Mouse (Mus musculus) frontal cortex, postnatal 10 days (tissue): ENCODE data around the gene Csnk2b.

Experiments
- DNase-seq, 2 experiments: peaks; one replicate each; pipeline ENCODE4 v3.0.0; 2022; ENCODE audit warnings: low spot score in 2 of 2, mixed read lengths in 1 of 2

Csnk2b gene

GRCm38 (mm10) chr17:35121871-35122303 is at the start of gene Csnk2b:
TSS of gene Csnk2b (minus strand) at chr17:35122053.
- peak; percentile 57 to 71 for DNase-seq

GRCm38 (mm10) chr17:35168541-35169207 is 46.8 kb upstream of the Csnk2b start:
- no peak for DNase-seq

- no peak for DNase-seq
Measured at GRCm38 (mm10) chr17:35167794-35168193, 45.9 kb upstream of the Csnk2b start.

GRCm38 (mm10) chr17:35166352-35167035 is 44.6 kb upstream of the Csnk2b start:
- DNase-seq: peak; percentile 61 to 67

- no peak for DNase-seq
Measured at GRCm38 (mm10) chr17:35165451-35166155, 43.8 kb upstream of the Csnk2b start.

GRCm38 (mm10) chr17:35164568-35165450 is 43.0 kb upstream of the Csnk2b start, which contains the start of gene Prrc2a:
TSS of gene Prrc2a (minus strand) at chr17:35164897.
- DNase-seq: peak; percentile 98 to 99

GRCm38 (mm10) chr17:35164218-35164567 is 42.3 kb upstream of the Csnk2b start:
- DNase-seq: peak in 1 of 2 experiments; percentile 43

- no peak for DNase-seq
Measured at GRCm38 (mm10) chr17:35163326-35164081, 41.7 kb upstream of the Csnk2b start.

- DNase-seq: no peak
Measured at GRCm38 (mm10) chr17:35162730-35163129, 40.9 kb upstream of the Csnk2b start.

GRCm38 (mm10) chr17:35162121-35162520 is 40.3 kb upstream of the Csnk2b start:
- no peak for DNase-seq

- no peak for DNase-seq
Measured at GRCm38 (mm10) chr17:35161421-35161820, 39.6 kb upstream of the Csnk2b start.

GRCm38 (mm10) chr17:35159638-35160037 is 37.8 kb upstream of the Csnk2b start:
- no peak for DNase-seq

- DNase-seq: no peak
Measured at GRCm38 (mm10) chr17:35158850-35159593, 37.2 kb upstream of the Csnk2b start.

- no peak for DNase-seq
Measured at GRCm38 (mm10) chr17:35157661-35158175, 35.9 kb upstream of the Csnk2b start.

GRCm38 (mm10) chr17:35157254-35157653 is 35.4 kb upstream of the Csnk2b start:
- DNase-seq: no peak

GRCm38 (mm10) chr17:35156461-35157200 is 34.8 kb upstream of the Csnk2b start:
- DNase-seq: no peak

GRCm38 (mm10) chr17:35155451-35155850 is 33.6 kb upstream of the Csnk2b start:
- DNase-seq: no peak

GRCm38 (mm10) chr17:35154616-35155015 is 32.8 kb upstream of the Csnk2b start:
- DNase-seq: no peak

GRCm38 (mm10) chr17:35153931-35154330 is 32.1 kb upstream of the Csnk2b start:
- no peak for DNase-seq
